In genomic region chr12:72769546-72770230, GRCm38 (mm10) we compare ENCODE assay signal across 15 mouse cellular contexts. TPM values are rescaled to one million over a fixed set of nuclear protein-coding genes. Genes with fewer than 3 reads are reported as not detected.
DNase-seq lines count a peak whose midpoint lies in the region; ATAC-seq and TF ChIP-seq lines count a peak whose summit lies in the region.
"Had no signal": no experiment of that assay in that cellular context is flagged by ENCODE, and none has a peak within 500 bp of the region (broad histone marks: within the 10 kb centered on the region; RNA-seq: fewer than 3 reads in every experiment).

No protein-coding gene starts in this region.

- ATAC-seq in lung, embryonic 15.5 days (ENCODE audit: borderline replicate concordance, extremely low read depth, low FRiP score, low TSS enrichment), result 0 out of 2 replicates have a peak, but pooled peaks have one; percentile 46
- ATAC-seq in liver, embryonic 13.5 days (ENCODE audit: low read depth), result peak; percentile 71
- peak; percentile 29; the same call in 1 of the 2 replicates for ATAC-seq in stomach, postnatal 0 days (ENCODE audit: low FRiP score, low TSS enrichment)
- ATAC-seq: midbrain, embryonic 13.5 days had no signal

- peaks cover 5% of the 10 kb centered on the region; the same call in 1 of the 2 replicates for H3K36me3 ChIP-seq in lung, embryonic 15.5 days
- peaks cover 9% of the 10 kb centered on the region for H3K36me3 ChIP-seq in liver, embryonic 13.5 days
- H3K36me3 ChIP-seq in stomach, postnatal 0 days (ENCODE audit: control insufficient read depth, insufficient read depth, low read length), result no peaks in the 10 kb centered on the region

- no peaks in the 10 kb centered on the region for H3K9me3 ChIP-seq in lung, embryonic 15.5 days
- no peaks in the 10 kb centered on the region; the same call in 1 of the 2 replicates for H3K9me3 ChIP-seq in liver, embryonic 13.5 days (replicated peaks)
- no peaks in the 10 kb centered on the region for H3K9me3 ChIP-seq in stomach, postnatal 0 days (ENCODE audit: control insufficient read depth, low read length)
- H3K9me3 ChIP-seq: embryonic facial prominence, embryonic 12.5 days; midbrain, embryonic 13.5 days had no signal

- TF ChIP-seq CTCF in stomach, postnatal 0 days (IDR thresholded peaks at IDR 0.05; ENCODE audit: low read depth), result no peak

- no peak overlapping the region for H3K27ac ChIP-seq in lung, embryonic 15.5 days
- no peak overlapping the region for H3K27ac ChIP-seq in liver, embryonic 13.5 days
- no peak overlapping the region for H3K27ac ChIP-seq in stomach, postnatal 0 days (replicated peaks)
- H3K27ac ChIP-seq: embryonic facial prominence, embryonic 12.5 days; forebrain, embryonic 10.5 days; heart, adult 2 months; midbrain, embryonic 13.5 days had no signal

- no peaks in the 10 kb centered on the region for H3K4me1 ChIP-seq in lung, embryonic 15.5 days
- H3K4me1 ChIP-seq in liver, embryonic 13.5 days (replicated peaks), result peaks cover 32% of the 10 kb centered on the region
- H3K4me1 ChIP-seq in stomach, postnatal 0 days (replicated peaks; ENCODE audit: control insufficient read depth, insufficient read depth), result 0 out of 2 replicates have a peak, but pooled peaks cover 2% of the 10 kb centered on the region
- H3K4me1 ChIP-seq: embryonic facial prominence, embryonic 12.5 days; midbrain, embryonic 13.5 days had no signal

- H3K27me3 ChIP-seq in lung, embryonic 15.5 days, result no peaks in the 10 kb centered on the region
- no peaks in the 10 kb centered on the region for H3K27me3 ChIP-seq in liver, embryonic 13.5 days
- no peaks in the 10 kb centered on the region for H3K27me3 ChIP-seq in stomach, postnatal 0 days (ENCODE audit: control insufficient read depth, insufficient read depth, low read length)
- H3K27me3 ChIP-seq: embryonic facial prominence, embryonic 12.5 days; midbrain, embryonic 13.5 days had no signal

- 87% methylated on average over 5 of the region's 5 CpGs for WGBS in lung, embryonic 15.5 days
- 53% methylated on average over 5 of the region's 5 CpGs for WGBS in liver, embryonic 13.5 days (ENCODE audit: insufficient replicate concordance)
- WGBS in stomach, postnatal 0 days, result 88% methylated on average over 5 of the region's 5 CpGs

- H3K9ac ChIP-seq in lung, embryonic 15.5 days, result no peak overlapping the region
- 0 out of 2 replicates have a peak overlapping the region, but pooled peaks have one; percentile 6 for H3K9ac ChIP-seq in liver, embryonic 13.5 days
- H3K9ac ChIP-seq in stomach, postnatal 0 days (ENCODE audit: low read length), result no peak overlapping the region
- H3K9ac ChIP-seq: embryonic facial prominence, embryonic 12.5 days; midbrain, embryonic 13.5 days had no signal

- DNase-seq in heart, adult 11 months, result peak; percentile 86
- no peak for DNase-seq in heart, adult 8-10 months (ENCODE audit: low spot score)
- DNase-seq in lung, postnatal 25 days (ENCODE audit: low spot score), result no peak
- DNase-seq in liver, embryonic 13.5 days, result no peak
- DNase-seq in stomach, postnatal 0 days (ENCODE audit: low spot score), result no peak
- no peak for DNase-seq in right cerebral cortex, postnatal 36 days (ENCODE audit: low spot score in 2 of 2)
- DNase-seq: cerebellum, adult 18-20 months; heart, adult 2 months; heart, postnatal 4 days; lung, postnatal 36 days; thymus, adult 2 months had no signal

- no peak for TF ChIP-seq EP300 in stomach, postnatal 0 days (optimal IDR thresholded peaks at IDR 0.05)

- no peak overlapping the region for H3K4me3 ChIP-seq in lung, embryonic 15.5 days
- H3K4me3 ChIP-seq in liver, embryonic 13.5 days (replicated peaks), result no peak overlapping the region
- H3K4me3 ChIP-seq in stomach, postnatal 0 days (ENCODE audit: low read depth, low read length), result no peak overlapping the region
- H3K4me3 ChIP-seq: embryonic facial prominence, embryonic 12.5 days; forebrain, embryonic 10.5 days; heart, adult 2 months; midbrain, embryonic 13.5 days had no signal

- no peak overlapping the region for H3K4me2 ChIP-seq in lung, embryonic 15.5 days
- no peak overlapping the region for H3K4me2 ChIP-seq in liver, embryonic 13.5 days
- H3K4me2 ChIP-seq in stomach, postnatal 0 days (replicated peaks; ENCODE audit: low read depth), result no peak overlapping the region
- H3K4me2 ChIP-seq: embryonic facial prominence, embryonic 12.5 days; midbrain, embryonic 13.5 days had no signal

RNA-seq across cellular contexts. Expression of gene Ppm1a, which starts 12.4 kb away (rescaled TPM):
- 100 to 1,000 TPM; 237 to 283 (median 258) TPM for total RNA-seq in heart, adult 8-10 months (2022)
- polyA plus RNA-seq in lung, embryonic 15.5 days (2015; fragmentation: Nextera tagmentation; extraction: Ambion mirVana), result 40.1 and 44.2 TPM in 2 replicates
- 25.6 and 25.8 TPM in 2 replicates for polyA plus RNA-seq in liver, embryonic 13.5 days (2015; fragmentation: Nextera tagmentation; extraction: Ambion mirVana)
- 51.2 and 55.0 TPM in 2 replicates for polyA plus RNA-seq in stomach, postnatal 0 days (2015; fragmentation: Nextera tagmentation; extraction: Ambion mirVana)
